Mouse (Mus musculus) CD4-positive, CD25-positive, alpha-beta regulatory T cell, adult 2 months (primary cell): Measurements from ENCODE around the gene Scyl1.

Experiments
- DNase-seq: peaks from one replicate; pipeline ENCODE4 v3.0.0-alpha.2; 2012; ENCODE audit warnings: low read depth, low spot score

Gene Scyl1

DNA sequence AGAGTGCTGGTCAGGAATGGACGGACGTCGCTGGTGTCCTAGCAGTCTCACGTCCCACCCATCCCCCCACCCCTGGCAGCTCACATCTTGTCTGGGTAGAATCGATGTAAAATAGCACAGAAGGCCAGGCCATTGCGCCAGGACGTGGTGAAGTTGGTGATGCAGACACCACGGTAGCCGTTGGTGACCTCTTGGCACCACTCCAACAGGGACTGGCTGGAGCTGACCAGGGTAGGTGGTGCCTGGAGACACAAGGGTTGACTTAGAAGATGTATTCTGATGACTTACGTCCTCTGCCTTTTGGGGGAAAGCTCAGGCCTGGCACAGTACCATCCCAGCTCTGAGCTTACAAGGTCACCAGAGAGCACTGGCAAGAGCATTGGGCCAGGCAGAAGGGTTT is 54.3 kb downstream of the Scyl1 start:
- no peak for DNase-seq

GRCm38 (mm10) chr19:5715793-5716688 is 55.2 kb downstream of the Scyl1 start:
- peak; percentile 38 for DNase-seq

GRCm38 (mm10) chr19:5713730-5714129 is 57.5 kb downstream of the Scyl1 start:
- no peak for DNase-seq

DNA sequence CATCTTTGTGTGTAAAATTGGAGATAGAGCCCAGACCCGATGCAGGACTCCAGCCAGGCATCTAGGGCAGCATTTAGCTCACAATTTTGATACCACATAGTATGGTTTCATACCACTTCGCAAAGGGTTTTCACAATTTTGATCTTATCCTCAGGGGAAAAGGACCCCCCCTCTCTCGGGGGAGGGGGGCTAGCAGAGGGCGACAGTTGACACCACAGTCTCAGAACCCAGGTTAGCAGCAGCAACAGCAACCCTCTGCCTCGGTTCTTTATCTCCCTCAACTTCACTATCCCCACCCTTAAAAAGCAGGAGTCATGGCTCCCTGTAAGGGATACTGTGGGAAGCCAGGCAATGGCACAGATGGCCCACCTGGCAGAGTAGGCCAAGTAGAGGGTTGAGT is 58.0 kb downstream of the Scyl1 start:
- no peak for DNase-seq

DNA sequence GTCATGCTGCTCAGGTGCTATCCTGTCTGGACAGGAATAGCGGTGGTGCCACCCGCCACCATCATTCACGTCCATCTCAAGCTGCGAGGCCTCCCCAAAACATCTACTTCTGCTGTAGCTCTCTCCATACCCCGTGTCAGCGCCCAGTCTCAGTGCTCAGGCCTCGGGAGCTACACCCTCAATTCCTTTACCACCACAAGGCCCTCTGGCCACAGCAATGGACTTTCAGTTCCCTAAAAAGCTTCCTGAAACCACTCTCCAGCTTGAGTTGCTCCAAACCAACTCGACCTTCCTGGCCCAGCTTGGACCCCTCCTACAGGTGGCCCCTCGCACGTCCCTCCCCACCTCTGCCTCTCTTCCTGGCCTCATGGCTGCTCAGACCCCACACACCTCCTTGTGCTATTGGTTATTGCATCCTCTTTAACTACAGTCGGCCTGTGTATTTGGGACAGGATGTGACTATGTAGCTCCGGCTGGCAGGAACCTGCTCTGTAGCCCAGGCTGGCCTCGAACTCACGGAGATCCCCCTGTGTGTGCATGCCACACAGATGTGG is 59.2 kb downstream of the Scyl1 start:
- DNase-seq, result no peak

DNA sequence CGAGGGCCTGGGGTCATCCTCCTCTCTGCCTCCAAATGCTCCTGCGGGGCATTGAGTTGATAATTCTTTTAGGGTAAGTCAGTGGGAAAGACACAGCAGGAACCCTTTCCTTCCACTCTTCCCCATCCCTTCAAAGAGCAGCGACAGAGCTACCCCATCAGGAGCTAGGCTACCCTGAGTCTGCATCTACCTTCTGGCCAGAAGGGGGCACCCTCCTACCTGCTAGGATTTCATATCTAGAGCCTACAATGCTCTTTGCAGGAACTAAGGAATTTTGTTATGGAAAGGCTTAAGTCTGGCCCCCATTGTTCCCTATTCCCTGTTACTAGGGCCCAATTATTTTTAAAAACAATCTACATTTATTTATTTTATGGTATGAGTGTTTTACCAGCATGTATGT is 60.0 kb downstream of the Scyl1 start:
- DNase-seq, result peak; percentile 83

DNA sequence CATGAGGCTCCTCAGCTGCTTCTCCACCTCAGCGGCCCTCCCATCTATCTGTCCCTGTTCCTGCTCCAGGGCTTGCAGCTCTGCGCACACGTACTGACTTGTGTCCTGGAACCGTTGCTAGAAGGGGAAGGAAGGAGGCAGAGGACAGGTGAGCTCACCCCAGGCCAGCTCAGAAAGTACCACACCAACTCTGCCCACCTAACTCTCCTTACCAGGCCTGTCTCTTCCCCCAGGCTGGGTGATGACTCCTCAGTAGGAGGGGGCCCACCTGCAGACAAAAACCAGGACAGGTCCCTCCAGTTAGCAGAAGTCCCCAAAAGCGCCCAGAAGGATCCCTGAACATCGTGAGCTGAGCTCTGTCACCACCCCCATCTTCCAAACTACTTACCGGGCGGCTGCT is 60.6 kb downstream of the Scyl1 start:
- no peak for DNase-seq

GRCm38 (mm10) chr19:5710068-5710467 is 61.2 kb downstream of the Scyl1 start:
- DNase-seq, result no peak
